In the genomic region with DNA sequence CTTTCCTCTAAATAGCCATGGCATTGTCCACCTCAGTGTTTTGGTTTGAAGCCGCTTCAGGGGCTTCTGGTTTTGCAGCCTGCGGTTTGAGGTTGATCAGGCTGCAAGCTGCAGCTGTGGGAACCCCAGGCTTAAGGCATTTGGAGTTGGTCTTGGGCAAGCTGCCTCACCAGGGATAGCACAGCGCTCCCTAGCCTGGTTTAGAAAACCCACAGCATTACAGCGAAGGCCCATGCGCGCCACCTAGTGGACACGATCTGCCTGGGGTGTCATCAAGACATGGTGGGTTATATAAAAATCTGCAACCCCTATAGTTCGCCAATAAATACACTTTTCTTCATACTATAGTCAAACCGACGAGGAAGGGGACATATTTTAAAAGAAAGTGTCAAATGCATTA, we compare ENCODE assay signal across 8 mouse cellular contexts.
DNase-seq lines count a peak whose midpoint lies in the region; ATAC-seq and TF ChIP-seq lines count a peak whose summit lies in the region.

No protein-coding gene starts in this region.

- peak; percentile 75 for ATAC-seq in cerebellum, adult (ENCODE audit: insufficient number of reproducible peaks, low FRiP score, low TSS enrichment)
- peak; percentile 69 for ATAC-seq in forebrain, embryonic 14.5 days
- no peak for ATAC-seq in liver, embryonic 16.5 days (ENCODE audit: low read depth)
- ATAC-seq in neural tube, embryonic 12.5 days (ENCODE audit: low FRiP score, low read depth), result peak; percentile 78
- no peak for ATAC-seq in stomach, embryonic 16.5 days (ENCODE audit: insufficient read depth, low FRiP score)

- peak; percentile 23; the same call in 1 of the 2 replicates for TF ChIP-seq EP300 in ES-Bruce4 (IDR thresholded peaks at IDR 0.05; ENCODE audit: insufficient read depth, low read depth, low read length)

- TF ChIP-seq CTCF in ES-Bruce4 (IDR thresholded peaks at IDR 0.05; ENCODE audit: low read depth, low read length), result peak; percentile 99

- no peak overlapping the region for H3K9ac ChIP-seq in ES-Bruce4 (ENCODE audit: low read depth, poor library complexity, severe bottlenecking)
- no peak overlapping the region for H3K9ac ChIP-seq in forebrain, embryonic 14.5 days (ENCODE audit: low read length)
- H3K9ac ChIP-seq in liver, embryonic 16.5 days (ENCODE audit: low read depth, low read length), result no peak overlapping the region; the same call in 1 of the 2 replicates
- H3K9ac ChIP-seq in neural tube, embryonic 12.5 days, result no peak overlapping the region; the same call in 1 of the 2 replicates
- H3K9ac ChIP-seq in stomach, embryonic 16.5 days (ENCODE audit: low read length), result no peak overlapping the region

- WGBS in forebrain, embryonic 14.5 days, result 5% methylated on average over 10 of the region's 10 CpGs
- 3% methylated on average over 10 of the region's 10 CpGs for WGBS in liver, embryonic 16.5 days (ENCODE audit: insufficient replicate concordance)
- 2% methylated on average over 10 of the region's 10 CpGs for WGBS in neural tube, embryonic 12.5 days
- 6% methylated on average over 10 of the region's 10 CpGs for WGBS in stomach, embryonic 16.5 days

- DNase-seq in forebrain, embryonic 14.5 days (ENCODE audit: low spot score), result peak; percentile 92
- DNase-seq in heart, postnatal 10 days, result peak; percentile 88 to 94
- peak; percentile 97 to 98 for DNase-seq in kidney, postnatal 4 days

- H3K4me3 ChIP-seq in ES-Bruce4 (ENCODE audit: low read depth, low read length), result no peak overlapping the region
- H3K4me3 ChIP-seq in forebrain, embryonic 14.5 days (ENCODE audit: low read depth, low read length), result no peak overlapping the region
- H3K4me3 ChIP-seq in liver, embryonic 16.5 days (ENCODE audit: low read depth, low read length), result peak overlapping the region; percentile 10; the same call in 1 of the 2 replicates
- no peak overlapping the region for H3K4me3 ChIP-seq in neural tube, embryonic 12.5 days
- peak overlapping the region; percentile 19; the same call in 1 of the 2 replicates for H3K4me3 ChIP-seq in stomach, embryonic 16.5 days (replicated peaks; ENCODE audit: low read length)

- no peaks in the 10 kb centered on the region for H3K9me3 ChIP-seq in ES-Bruce4 (replicated peaks; ENCODE audit: control insufficient read depth, insufficient read depth, low read length, poor library complexity, severe bottlenecking)
- H3K9me3 ChIP-seq in forebrain, embryonic 14.5 days (replicated peaks; ENCODE audit: control insufficient read depth, low read length), result no peaks in the 10 kb centered on the region
- no peaks in the 10 kb centered on the region for H3K9me3 ChIP-seq in liver, embryonic 16.5 days (replicated peaks; ENCODE audit: control insufficient read depth, low read length)
- no peaks in the 10 kb centered on the region for H3K9me3 ChIP-seq in neural tube, embryonic 12.5 days
- no peaks in the 10 kb centered on the region for H3K9me3 ChIP-seq in stomach, embryonic 16.5 days (replicated peaks; ENCODE audit: control insufficient read depth, low read length)

- intact Hi-C loops in heart, postnatal 10 days (cut with DNase I), result loop anchor here (1.0 kb wide), 1 partner anchor 888 kb away; no protein-coding TSS in a partner anchor

- H3K4me1 ChIP-seq in ES-Bruce4 (ENCODE audit: control insufficient read depth, insufficient read depth, low read length), result no peaks in the 10 kb centered on the region
- H3K4me1 ChIP-seq in forebrain, embryonic 14.5 days (ENCODE audit: control insufficient read depth, insufficient read depth, low read length), result 0 out of 2 replicates have a peak, but pooled peaks cover 3% of the 10 kb centered on the region
- peaks cover 3% of the 10 kb centered on the region for H3K4me1 ChIP-seq in liver, embryonic 16.5 days (ENCODE audit: control insufficient read depth, low read depth, low read length)
- H3K4me1 ChIP-seq in neural tube, embryonic 12.5 days, result peaks cover 7% of the 10 kb centered on the region
- H3K4me1 ChIP-seq in stomach, embryonic 16.5 days (ENCODE audit: control insufficient read depth, insufficient read depth, low read length), result peaks cover 7% of the 10 kb centered on the region

- peak overlapping the region; percentile 41 for H3K4me2 ChIP-seq in forebrain, embryonic 14.5 days (ENCODE audit: low read length)
- H3K4me2 ChIP-seq in liver, embryonic 16.5 days (ENCODE audit: low read depth, low read length), result peak overlapping the region; percentile 45
- peak overlapping the region; percentile 54 for H3K4me2 ChIP-seq in neural tube, embryonic 12.5 days (replicated peaks)
- H3K4me2 ChIP-seq in stomach, embryonic 16.5 days (ENCODE audit: low read depth, low read length), result peak overlapping the region; percentile 43

- no peak overlapping the region for H3K27ac ChIP-seq in ES-Bruce4 (ENCODE audit: insufficient read depth, low read length)
- H3K27ac ChIP-seq in forebrain, embryonic 14.5 days (ENCODE audit: low read depth, low read length), result no peak overlapping the region
- no peak overlapping the region for H3K27ac ChIP-seq in liver, embryonic 16.5 days (ENCODE audit: low read length)
- 0 out of 2 replicates have a peak overlapping the region, but pooled peaks have one; percentile 20 for H3K27ac ChIP-seq in neural tube, embryonic 12.5 days
- no peak overlapping the region for H3K27ac ChIP-seq in stomach, embryonic 16.5 days (ENCODE audit: low read length)

- no peaks in the 10 kb centered on the region for H3K36me3 ChIP-seq in ES-Bruce4 (ENCODE audit: control insufficient read depth, insufficient read depth, low read length, poor library complexity, severe bottlenecking)
- no peaks in the 10 kb centered on the region for H3K36me3 ChIP-seq in forebrain, embryonic 14.5 days (ENCODE audit: control insufficient read depth, insufficient read depth, low read length)
- H3K36me3 ChIP-seq in liver, embryonic 16.5 days (ENCODE audit: control insufficient read depth, insufficient read depth), result no peaks in the 10 kb centered on the region
- H3K36me3 ChIP-seq in neural tube, embryonic 12.5 days, result no peaks in the 10 kb centered on the region
- no peaks in the 10 kb centered on the region for H3K36me3 ChIP-seq in stomach, embryonic 16.5 days (ENCODE audit: control insufficient read depth, insufficient read depth, low read length)

- no peaks in the 10 kb centered on the region for H3K27me3 ChIP-seq in ES-Bruce4 (ENCODE audit: control insufficient read depth, insufficient read depth, low read length, poor library complexity, severe bottlenecking)
- H3K27me3 ChIP-seq in forebrain, embryonic 14.5 days (replicated peaks; ENCODE audit: control insufficient read depth, insufficient read depth, low read length), result peaks cover 5% of the 10 kb centered on the region
- H3K27me3 ChIP-seq in liver, embryonic 16.5 days (ENCODE audit: control insufficient read depth, insufficient read depth, low read depth, low read length), result peaks cover 4% of the 10 kb centered on the region
- no peaks in the 10 kb centered on the region for H3K27me3 ChIP-seq in neural tube, embryonic 12.5 days (replicated peaks)
- H3K27me3 ChIP-seq in stomach, embryonic 16.5 days (ENCODE audit: control insufficient read depth, insufficient read depth, low read length), result peaks cover 25% of the 10 kb centered on the region

- TF ChIP-seq POLR2A in ES-Bruce4 (IDR thresholded peaks at IDR 0.05; ENCODE audit: insufficient read depth, low read length), result no peak

Comparison
In these comparisons a context has a peak if more than half of its experiments do, and no peak if none do; other contexts are left out.
1. H3K4me3 ChIP-seq: peak in liver, embryonic 16.5 days (single experiment) and stomach, embryonic 16.5 days (single experiment); none in ES-Bruce4 (single experiment), forebrain, embryonic 14.5 days (single experiment) and neural tube, embryonic 12.5 days (single experiment).
2. ATAC-seq: peak in cerebellum, adult (single experiment), forebrain, embryonic 14.5 days (single experiment) and neural tube, embryonic 12.5 days (single experiment); none in liver, embryonic 16.5 days (single experiment) and stomach, embryonic 16.5 days (single experiment).
3. Peak in every context shown above with its lines, with median percentiles within 50 percentile points of each other: DNase-seq and H3K4me2 ChIP-seq.